Mouse (Mus musculus): ENCODE measurements at regions not wholly inside any gene's neighbourhood (a gene's known extent, or its start where the extent isn't known, plus 50 kb on each side); places are given as distances from the start of the nearest gene placed in this dataset.

- DNase-seq (ENCODE audit: low read depth, low spot score) = no peak
These were observed 62.3 kb downstream of the Zfp706 start for GRCm38 (mm10) chr15:36945309-36945708.

DNA sequence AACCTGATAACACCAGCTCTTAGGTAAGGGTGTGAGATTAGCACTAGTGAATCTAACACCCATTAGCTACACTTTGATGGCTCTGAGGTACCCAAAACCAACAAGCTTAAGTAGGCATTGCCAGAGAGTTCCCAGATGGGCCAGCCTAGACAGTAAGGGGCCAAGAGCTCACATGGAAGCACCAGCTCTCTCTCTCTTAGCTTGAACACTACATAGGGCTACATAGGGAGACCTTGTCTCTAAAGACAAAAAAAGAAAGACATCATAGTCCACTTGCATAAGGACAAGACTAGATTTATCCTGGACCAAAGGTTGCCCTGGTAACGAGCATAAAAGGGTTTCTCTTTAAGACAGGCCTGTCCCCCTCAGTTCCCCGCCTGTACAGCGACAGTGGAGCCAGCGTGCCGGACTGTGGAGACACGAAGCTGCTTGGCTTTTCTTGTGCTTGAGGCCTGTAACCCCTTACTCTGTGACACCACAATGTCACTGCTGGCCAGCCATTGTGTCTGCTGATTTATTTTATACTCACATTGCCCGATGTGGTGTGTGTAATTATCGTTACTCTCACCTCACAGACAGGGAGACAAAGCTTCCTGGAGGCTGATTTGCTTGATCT lies 62.9 kb downstream of the Zfp706 start:
- no peak for DNase-seq (ENCODE audit: low read depth, low spot score)

GRCm38 (mm10) chr15:36943492-36944112 lies 64.0 kb downstream of the Zfp706 start:
- DNase-seq (ENCODE audit: low read depth, low spot score) = peak; percentile 64

GRCm38 (mm10) chr15:36942261-36942660 lies 65.3 kb downstream of the Zfp706 start:
- DNase-seq (ENCODE audit: low read depth, low spot score) = no peak

- no peak for DNase-seq (ENCODE audit: low read depth, low spot score)
These were observed 65.8 kb downstream of the Zfp706 start for GRCm38 (mm10) chr15:36941741-36942140.

DNA sequence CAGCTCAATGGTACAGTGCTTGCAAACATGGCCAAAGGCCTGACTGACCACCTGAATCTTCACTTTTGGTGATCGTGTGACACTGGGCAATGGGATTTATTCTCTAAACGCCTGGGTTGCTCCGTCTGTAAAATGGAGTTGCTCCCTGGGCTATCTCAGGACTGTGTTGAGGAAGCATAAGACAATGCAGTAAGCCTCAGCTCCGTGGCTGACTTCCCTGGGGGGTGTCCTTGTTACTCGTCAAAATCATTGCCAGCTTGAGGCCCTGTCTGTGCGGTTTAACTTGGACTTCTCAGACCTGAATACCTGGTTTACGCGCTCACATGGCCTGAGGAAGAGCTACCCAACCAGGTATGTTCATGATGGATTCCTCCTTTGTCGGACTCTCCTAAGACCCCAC lies 68.0 kb downstream of the Zfp706 start:
- no peak for DNase-seq (ENCODE audit: low read depth, low spot score)

GRCm38 (mm10) chr15:36939153-36939552 lies 68.4 kb downstream of the Zfp706 start:
- no peak for DNase-seq (ENCODE audit: low read depth, low spot score)

DNA sequence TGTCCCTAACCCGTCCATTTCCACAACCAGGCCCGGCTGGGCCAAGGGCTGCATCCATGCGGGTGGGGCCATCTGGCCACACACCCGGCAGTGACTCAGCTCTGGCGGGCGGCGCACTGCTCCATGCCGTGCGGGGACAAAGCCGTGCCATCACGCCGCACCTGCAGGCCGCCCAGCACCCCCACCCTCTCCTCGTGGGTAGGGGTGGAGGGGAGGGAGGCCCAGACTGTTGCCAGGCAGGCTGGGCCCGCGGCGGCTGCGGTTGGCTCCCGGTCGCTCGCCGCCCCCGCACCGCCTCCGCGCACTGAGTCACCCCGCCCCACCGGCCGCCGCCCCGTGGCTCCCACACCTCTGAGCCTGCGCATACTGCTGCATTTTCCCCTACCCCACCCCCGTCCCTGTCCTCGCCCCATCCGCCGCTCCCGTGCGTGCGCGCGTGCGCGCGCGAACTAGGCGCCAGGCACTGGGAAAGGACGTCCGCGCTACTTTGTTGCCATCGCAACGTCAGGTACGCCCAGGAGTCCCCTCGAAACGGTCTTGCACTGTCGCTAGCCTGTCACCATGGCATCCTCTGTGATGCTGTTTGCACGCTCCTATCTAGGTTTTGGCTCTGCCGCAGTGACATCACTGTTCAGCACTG lies 68.9 kb downstream of the Zfp706 start:
- DNase-seq (ENCODE audit: low read depth, low spot score) = peak; percentile 91

DNA sequence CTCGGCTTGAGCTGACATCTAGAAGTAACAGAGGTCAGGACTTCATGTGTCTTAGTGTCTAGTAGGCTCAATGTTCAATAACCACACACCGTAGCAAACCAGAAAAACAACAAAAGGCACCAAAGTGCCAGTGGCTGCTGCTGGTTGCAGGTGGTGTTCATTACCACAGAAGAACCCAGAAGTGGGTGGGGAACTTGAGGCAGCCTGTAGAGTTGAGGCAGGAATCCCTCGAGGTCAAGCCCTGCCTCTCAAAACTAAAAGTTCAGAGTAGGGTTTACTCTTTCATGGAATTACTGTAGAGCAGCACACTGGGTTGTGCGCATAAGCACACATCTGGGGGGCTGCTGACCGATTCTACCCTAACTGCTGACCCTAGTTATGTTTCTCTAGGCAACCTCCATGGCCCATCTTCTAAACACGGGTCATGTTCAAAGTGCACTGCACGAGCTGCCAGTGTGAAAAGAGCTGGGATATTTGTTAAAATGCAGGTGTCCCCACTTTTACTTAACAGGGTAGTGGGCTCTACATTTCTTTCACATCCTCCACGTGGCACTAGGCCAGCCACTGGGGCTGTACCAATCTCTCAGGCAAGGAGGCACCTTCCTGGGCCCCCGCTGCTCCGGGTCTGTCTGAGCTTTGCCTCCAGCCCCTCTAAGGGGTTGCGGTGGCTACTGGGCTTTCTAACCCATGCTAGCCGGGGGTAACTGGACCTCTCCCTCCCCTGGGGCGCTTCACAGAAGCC lies 69.6 kb downstream of the Zfp706 start:
- no peak for DNase-seq (ENCODE audit: low read depth, low spot score)

DNA sequence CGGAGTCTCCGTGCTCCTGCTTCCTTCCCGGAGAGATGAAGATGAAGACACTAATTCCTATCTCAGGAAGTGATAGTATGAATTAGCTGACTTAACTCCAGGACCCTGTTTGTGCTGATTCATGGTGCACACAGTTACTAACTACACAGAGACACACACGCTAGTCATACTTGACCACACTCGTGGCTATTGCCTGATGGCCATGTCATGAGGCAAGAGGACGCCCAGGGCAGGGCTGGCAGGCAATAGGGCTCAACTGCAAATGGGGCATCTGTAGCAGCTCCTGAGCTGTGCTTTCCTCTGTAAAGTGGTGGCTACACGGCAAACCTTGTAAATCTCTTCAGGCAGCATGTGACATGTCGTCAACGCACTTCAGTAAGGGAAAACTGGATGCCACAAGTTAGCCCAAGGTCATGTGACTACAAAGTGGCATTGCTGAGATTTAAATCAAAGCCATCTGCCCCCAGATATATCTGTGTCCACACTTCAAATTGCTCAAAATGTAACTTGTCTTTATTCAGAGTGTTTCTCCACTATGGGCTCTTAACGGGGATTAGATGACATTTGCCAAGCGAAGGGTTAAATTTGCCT lies 70.4 kb downstream of the Zfp706 start:
- no peak for DNase-seq (ENCODE audit: low read depth, low spot score)

DNA sequence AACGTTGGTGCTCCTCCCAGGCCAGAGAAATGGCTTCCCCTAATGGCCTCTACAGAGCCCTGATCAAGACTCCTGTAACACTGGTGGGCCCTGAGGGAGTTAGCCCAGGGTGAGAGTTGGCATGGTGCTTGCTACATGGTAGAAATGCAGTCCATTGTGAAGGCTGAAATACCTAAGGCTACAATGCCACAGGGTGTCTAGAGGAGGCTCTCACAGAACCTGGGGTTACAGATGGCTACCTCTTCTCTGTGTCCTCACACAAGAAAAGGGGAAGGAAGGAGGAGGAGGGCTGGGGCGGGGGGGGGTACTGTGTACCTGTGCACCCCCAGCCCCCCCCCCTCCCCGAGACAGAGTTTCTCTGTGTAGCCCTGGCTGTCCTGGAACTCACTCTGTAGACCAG lies 72.8 kb downstream of the Zfp706 start:
- DNase-seq (ENCODE audit: low read depth, low spot score) = no peak

- no peak for DNase-seq (ENCODE audit: low read depth, low spot score)
These were observed 74.0 kb downstream of the Zfp706 start for GRCm38 (mm10) chr15:36933581-36933991.

- no peak for DNase-seq (ENCODE audit: low read depth, low spot score)
These were observed 76.1 kb downstream of the Zfp706 start for GRCm38 (mm10) chr15:36931460-36931859.

GRCm38 (mm10) chr15:36930433-36930832 lies 77.1 kb downstream of the Zfp706 start:
- no peak for DNase-seq (ENCODE audit: low read depth, low spot score)

- DNase-seq (ENCODE audit: low read depth, low spot score) = no peak
These were observed 77.8 kb downstream of the Zfp706 start for GRCm38 (mm10) chr15:36929786-36930185.

GRCm38 (mm10) chr15:36929088-36929487 lies 78.5 kb downstream of the Zfp706 start:
- no peak for DNase-seq (ENCODE audit: low read depth, low spot score)

DNA sequence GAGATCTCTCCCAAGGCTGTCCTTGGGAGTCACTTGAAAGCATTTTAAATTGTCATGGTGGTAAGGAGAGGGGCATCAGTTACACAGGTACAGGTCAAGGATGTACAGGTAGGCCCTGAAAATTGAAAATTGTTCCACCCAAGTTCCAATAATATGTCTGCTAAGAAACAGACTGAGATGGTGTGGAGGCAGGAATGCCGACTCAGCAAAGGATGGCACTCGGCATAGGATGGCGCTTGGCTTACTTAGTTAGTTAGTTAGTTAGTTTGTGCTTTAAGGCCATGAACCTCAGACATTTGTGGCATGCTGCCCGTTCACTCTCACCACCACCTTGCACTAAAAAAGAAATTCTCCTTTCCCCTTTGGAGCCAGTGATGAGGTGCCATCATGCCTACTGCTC lies 78.9 kb downstream of the Zfp706 start:
- no peak for DNase-seq (ENCODE audit: low read depth, low spot score)

DNA sequence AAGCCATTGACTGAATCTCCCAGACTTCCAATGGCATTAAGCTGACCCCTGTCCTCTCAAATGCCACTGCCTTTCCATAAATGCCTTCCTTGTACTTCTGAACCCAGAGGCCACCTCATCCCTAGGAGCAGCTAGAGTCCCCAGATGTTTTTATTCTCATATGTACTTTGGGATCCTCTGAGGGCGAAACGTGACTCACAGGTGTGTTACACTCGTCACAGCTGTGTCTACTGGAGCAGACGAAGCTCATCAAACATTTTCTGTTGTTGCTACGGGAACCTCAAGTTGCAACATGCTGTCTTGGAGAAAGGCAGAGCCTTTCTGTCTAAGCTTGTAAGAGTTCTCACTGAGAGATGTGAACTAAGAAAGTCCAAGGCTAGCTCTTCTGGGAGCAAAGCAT lies 80.1 kb downstream of the Zfp706 start:
- no peak for DNase-seq (ENCODE audit: low read depth, low spot score)

DNA sequence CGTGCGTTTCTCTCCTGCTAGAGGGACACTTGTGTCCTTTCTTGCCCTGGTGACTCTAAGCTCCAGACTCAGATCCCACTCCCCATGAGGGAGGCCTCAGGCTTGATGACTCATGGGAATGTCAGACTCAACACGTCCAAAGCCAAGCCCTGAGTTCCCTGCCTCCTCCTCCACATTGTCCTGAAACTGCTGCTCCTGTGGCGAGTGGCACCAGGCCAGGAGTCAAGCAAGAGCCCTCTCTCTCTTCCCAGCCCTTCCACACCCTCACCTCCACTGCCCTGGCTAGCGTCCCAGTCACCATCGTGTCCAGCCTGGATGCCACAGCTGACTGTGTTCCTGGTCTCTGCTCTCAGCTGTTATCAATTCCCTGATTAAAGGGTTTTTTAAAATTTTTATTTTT lies 83.4 kb downstream of the Zfp706 start:
- no peak for DNase-seq (ENCODE audit: low read depth, low spot score)

DNA sequence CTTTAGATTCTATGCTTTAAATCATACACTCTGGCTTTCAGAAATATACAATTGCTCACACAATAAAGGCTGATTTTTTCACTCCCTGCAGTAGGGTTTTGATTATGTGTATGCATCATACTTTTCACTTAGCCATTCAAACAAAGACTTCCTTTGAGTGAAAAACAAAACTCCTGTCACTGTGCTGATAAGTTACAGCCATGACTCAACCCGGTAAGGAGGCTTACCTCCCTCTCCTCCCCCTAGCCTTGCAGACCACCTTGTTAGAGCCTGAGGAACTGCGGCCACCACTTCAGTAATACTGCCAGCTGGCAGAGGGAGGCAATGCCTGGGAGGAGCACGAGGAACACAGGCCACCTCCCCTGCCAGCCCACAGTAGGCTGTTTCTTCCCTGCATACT lies 86.2 kb downstream of the Zfp706 start:
- no peak for DNase-seq (ENCODE audit: low read depth, low spot score)

- DNase-seq (ENCODE audit: low read depth, low spot score) = no peak
These were observed 86.7 kb downstream of the Zfp706 start for GRCm38 (mm10) chr15:36920886-36921285.

DNA sequence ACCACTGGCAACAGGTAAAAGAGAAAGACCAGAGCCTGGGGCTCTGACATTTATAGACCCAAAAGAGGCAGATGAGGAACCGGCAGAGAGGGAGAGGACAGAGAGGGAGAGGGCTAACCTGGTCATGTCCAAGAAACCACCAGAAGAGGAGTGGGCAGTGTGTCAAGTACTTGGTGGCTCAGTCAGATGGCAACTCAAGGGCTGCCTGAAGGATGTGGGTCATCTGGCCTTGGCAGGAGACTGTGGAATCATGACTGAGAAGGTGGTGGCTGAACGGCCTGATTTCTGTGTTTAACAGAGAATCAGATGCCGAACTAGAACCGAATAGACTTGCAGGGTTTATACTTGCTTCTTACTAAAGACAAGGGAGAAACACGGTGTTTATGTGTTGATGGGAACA lies 87.9 kb downstream of the Zfp706 start:
- no peak for DNase-seq (ENCODE audit: low read depth, low spot score)

Measured in telencephalon, adult 2 months (tissue).